Mouse (Mus musculus): Measurements from ENCODE around the gene Nes. TPM values are rescaled to one million over a fixed set of nuclear protein-coding genes. Genes with fewer than 3 reads are reported as not detected.

The Nes gene
- 14.8 and 16.1 TPM in 2 replicates for polyA plus RNA-seq (2015; fragmentation: Nextera tagmentation; extraction: Ambion mirVana)

DNA sequence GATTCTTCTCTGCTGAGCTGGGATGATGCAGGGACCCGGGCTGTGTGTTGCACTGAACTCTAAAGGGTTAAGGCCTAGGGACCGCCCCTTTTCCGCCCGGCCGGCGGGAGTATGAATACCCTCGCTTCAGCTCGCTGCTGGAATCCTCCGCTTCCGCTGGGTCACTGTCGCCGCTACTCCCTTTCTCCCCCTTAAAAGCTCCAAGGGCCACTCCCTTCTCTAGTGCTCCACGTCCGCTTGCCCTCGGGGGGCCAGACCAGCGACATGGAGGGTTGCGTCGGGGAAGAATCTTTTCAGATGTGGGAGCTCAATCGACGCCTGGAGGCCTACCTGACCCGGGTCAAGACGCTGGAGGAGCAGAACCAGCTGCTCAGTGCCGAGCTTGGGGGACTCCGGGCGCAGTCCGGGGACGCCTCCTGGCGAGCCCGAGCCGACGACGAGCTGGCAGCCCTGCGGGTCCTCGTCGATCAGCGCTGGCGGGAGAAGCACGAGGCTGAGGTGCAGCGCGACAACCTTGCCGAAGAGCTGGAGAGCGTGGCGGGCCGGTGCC is at the start of gene Nes:
TSS of gene Nes (plus strand) at position 140 of the 550 bp plus-strand sequence.
- peak within 1 kb of the TSS; percentile 60 for H3K4me3 ChIP-seq
- peaks cover 44% of the 10 kb centered on the region for H3K4me1 ChIP-seq (replicated peaks)
- H3K4me2 ChIP-seq: peak within 1 kb of the TSS; percentile 89
- ATAC-seq (replicated peaks; ENCODE audit: insufficient number of reproducible peaks, insufficient read depth, low FRiP score, low read depth): peak; percentile 60; the same call in 1 of the 2 replicates
- WGBS: under 1% methylated on average over 44 of the region's 44 CpGs
- no peaks in the 10 kb centered on the region for H3K36me3 ChIP-seq
- peak within 1 kb of the TSS; percentile 63 for H3K9ac ChIP-seq
- no peaks in the 10 kb centered on the region for H3K9me3 ChIP-seq (replicated peaks)
- peaks cover 18% of the 10 kb centered on the region for H3K27me3 ChIP-seq
- H3K27ac ChIP-seq: peak within 1 kb of the TSS; percentile 57

DNA sequence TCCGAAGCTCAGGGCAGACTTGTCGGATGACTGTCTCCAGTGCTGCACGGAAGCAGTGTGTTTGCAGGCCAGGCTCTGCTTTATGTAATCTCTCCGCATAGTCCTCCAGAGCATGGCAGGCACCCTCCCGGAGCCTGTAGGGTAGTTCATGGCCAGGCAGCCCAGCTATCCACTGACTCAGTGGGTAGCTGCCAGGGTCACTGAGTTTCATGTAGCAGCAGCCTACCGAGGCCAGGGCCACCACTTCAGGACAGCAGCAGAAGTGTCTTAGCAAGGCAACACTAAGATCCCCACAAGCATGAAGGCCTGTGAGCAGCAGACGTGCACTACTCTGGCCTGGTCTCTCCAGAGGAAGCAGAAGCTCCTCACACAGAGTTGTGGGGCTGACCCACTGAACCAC is 45.9 kb upstream of the Nes start:
- no peak overlapping the region for H3K27ac ChIP-seq
- 83% methylated on average over 7 of the region's 7 CpGs for WGBS
- no peak overlapping the region for H3K4me3 ChIP-seq
- no peak overlapping the region for H3K4me2 ChIP-seq
- H3K27me3 ChIP-seq: no peaks in the 10 kb centered on the region
- H3K9ac ChIP-seq: no peak overlapping the region
- H3K4me1 ChIP-seq (replicated peaks): peaks cover 11% of the 10 kb centered on the region
- no peak for ATAC-seq (replicated peaks; ENCODE audit: insufficient number of reproducible peaks, insufficient read depth, low FRiP score, low read depth)
- H3K36me3 ChIP-seq: peaks cover 58% of the 10 kb centered on the region
- no peaks in the 10 kb centered on the region for H3K9me3 ChIP-seq (replicated peaks)

DNA sequence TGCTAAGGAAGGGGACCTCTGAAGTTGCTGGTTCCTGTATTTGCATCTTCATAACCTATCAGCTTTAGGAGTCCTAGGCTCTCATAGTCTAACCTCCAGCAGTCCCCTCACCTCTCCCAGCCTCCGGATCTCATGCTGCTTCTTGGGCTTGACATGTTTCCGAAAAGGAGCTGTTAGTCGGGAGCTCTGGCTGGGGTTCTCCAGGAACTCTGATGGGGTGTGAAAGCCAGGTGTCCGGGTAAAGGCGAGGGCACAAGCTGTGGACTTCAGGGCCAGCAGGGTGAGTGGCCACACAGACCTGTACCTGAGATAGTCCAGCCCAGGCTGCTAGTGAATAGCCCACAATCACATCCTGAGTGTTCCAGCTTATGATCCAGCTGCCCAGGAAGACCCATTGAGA is 43.4 kb upstream of the Nes start:
- H3K4me1 ChIP-seq (replicated peaks): peaks cover 25% of the 10 kb centered on the region
- ATAC-seq (replicated peaks; ENCODE audit: insufficient number of reproducible peaks, insufficient read depth, low FRiP score, low read depth): no peak
- H3K36me3 ChIP-seq: peaks cover 64% of the 10 kb centered on the region
- H3K4me3 ChIP-seq: no peak overlapping the region
- no peak overlapping the region for H3K9ac ChIP-seq
- no peak overlapping the region for H3K4me2 ChIP-seq
- H3K27me3 ChIP-seq: no peaks in the 10 kb centered on the region
- no peaks in the 10 kb centered on the region for H3K9me3 ChIP-seq (replicated peaks)
- WGBS: 90% methylated on average over 5 of the region's 5 CpGs
- no peak overlapping the region for H3K27ac ChIP-seq

- Histone ChIP-seq H3K27me3 (no peaks in the 10 kb centered on the region), H3K9me3 (replicated peaks) (no peaks in the 10 kb centered on the region), H3K4me3 (peak overlapping the region; percentile 99), H3K4me1 (replicated peaks) (peaks cover 28% of the 10 kb centered on the region), H3K36me3 (peaks cover 54% of the 10 kb centered on the region), H3K4me2 (peak overlapping the region; percentile 79), H3K9ac (peak overlapping the region; percentile 99), H3K27ac (peak overlapping the region; percentile 91)
- peak; percentile 30; the same call in 1 of the 2 replicates for ATAC-seq (replicated peaks; ENCODE audit: insufficient number of reproducible peaks, insufficient read depth, low FRiP score, low read depth)
- WGBS: 5% methylated on average over 26 of the region's 26 CpGs
Observed at GRCm38 (mm10) chr3:87929341-87930077, 41.4 kb upstream of the Nes start.

DNA sequence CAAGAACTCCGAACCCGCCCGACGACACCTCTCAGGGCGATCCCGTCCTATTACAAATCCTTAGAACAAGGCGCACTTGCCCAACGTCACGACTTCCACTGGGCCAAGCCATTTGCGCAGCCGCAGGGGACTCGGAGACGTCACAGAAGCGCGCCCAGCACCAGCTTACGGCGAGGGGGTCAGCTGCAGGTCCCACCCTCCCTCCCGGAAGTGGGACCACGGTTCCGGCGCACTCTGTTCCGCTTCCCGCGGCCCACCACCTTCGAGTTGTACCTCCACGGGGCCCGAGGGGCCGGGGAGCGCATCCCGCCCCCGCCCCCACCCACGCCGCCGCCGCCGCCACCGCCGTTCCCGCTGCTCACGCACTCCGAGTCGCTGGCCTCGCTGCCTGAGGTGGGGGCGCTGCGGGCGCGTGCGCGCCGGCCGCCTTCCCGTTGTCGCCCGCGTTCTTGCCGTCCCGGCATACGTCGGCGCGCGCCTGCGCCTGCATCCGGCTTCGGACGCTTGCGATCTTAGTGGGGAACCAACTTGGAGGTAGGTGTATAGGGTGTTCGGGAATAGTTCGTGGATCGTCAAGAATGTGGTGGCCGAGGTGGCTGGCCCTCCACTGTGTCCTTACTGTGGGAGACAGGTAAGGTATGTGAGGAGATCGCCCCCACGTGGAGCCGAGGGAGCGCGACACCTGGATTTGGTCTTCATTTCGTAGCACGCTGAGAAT is 40.6 kb upstream of the Nes start, which contains the start of the genes Isg20l2 and Rrnad1:
TSS of gene Isg20l2 (plus strand) at position 237 of the 718 bp plus-strand sequence.
TSS of gene Rrnad1 (minus strand) at position 640 of the 718 bp plus-strand sequence.
- Histone ChIP-seq H3K27ac (peak within 1 kb of the TSS; percentile 91), H3K4me3 (peak within 1 kb of the TSS; percentile 99), H3K4me1 (replicated peaks) (peaks cover 28% of the 10 kb centered on the region), H3K9ac (peak within 1 kb of the TSS; percentile 99), H3K9me3 (replicated peaks) (no peaks in the 10 kb centered on the region), H3K36me3 (peaks cover 53% of the 10 kb centered on the region), H3K27me3 (no peaks in the 10 kb centered on the region), H3K4me2 (peak within 1 kb of the TSS; percentile 80)
- under 1% methylated on average over 73 of the region's 78 CpGs for WGBS
- ATAC-seq (replicated peaks; ENCODE audit: insufficient number of reproducible peaks, insufficient read depth, low FRiP score, low read depth): peak; percentile 97

DNA sequence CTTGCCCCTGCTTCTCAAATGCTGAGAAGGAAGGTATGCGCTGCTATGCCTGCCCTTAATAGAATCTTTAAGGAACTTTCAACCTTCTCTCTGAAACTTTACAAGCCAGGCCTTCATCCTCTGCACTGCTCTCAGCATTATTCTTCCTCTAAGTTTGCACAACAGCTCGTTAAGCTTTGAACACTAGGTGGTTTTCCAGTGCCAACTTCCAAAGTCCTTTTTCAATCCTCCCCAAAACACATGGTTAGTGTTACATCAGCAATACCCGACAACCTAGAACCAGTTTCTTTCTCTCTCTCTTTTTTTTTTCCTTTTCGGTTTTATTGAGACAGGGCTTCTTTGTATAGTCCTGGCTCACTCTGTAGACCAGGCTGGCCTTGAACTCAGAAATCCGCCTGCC is 36.9 kb upstream of the Nes start:
- H3K27ac ChIP-seq: no peak overlapping the region
- H3K4me1 ChIP-seq (replicated peaks): peaks cover 28% of the 10 kb centered on the region
- no peak for ATAC-seq (replicated peaks; ENCODE audit: insufficient number of reproducible peaks, insufficient read depth, low FRiP score, low read depth)
- no peaks in the 10 kb centered on the region for H3K9me3 ChIP-seq (replicated peaks)
- no peak overlapping the region for H3K4me3 ChIP-seq
- no peaks in the 10 kb centered on the region for H3K27me3 ChIP-seq
- H3K36me3 ChIP-seq: peaks cover 54% of the 10 kb centered on the region
- no peak overlapping the region for H3K4me2 ChIP-seq
- 83% methylated on average over 5 of the region's 5 CpGs for whole genome bisulfite sequencing
- H3K9ac ChIP-seq: no peak overlapping the region

DNA sequence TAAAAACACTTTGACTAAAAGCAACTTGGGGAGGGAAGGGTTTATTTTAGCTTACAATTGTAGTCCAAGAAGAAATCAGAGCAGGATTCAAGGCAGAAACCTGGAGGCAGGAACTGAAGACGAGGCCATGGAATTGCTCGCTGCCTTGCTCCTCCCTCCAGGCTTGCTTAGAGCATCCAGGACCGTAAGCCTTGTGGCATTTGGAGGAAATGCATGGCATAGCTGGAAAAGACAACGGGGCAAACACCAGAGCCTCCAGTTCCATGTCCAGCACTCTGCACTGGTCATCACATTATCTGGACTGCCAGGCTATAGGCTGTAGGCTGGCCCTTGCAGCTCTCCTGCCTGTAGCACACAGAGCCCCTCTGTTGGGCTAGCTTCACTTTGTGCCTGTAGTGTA is 36.4 kb upstream of the Nes start:
- no peak overlapping the region for H3K9ac ChIP-seq
- H3K27me3 ChIP-seq: no peaks in the 10 kb centered on the region

DNA sequence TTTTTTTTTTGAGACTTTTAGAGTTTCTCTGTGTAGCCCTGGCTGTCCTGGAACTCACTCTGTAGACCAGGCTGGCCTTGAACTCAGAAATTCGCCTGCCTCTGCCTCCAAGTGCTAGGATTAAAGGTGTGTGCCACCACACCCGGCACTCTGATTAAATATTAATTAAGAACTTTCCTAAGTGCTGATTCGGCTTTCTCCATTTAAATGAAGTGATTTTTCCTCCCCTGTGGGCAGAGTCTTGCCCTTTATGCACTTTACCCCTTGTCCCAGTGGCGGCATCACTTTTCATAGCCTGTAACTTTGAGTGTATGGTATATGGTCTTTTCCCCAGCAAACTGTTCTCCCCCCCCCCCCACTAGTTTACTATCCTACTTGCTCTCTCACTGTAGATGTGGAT is 35.7 kb upstream of the Nes start:
- Histone ChIP-seq H3K27ac (no peak overlapping the region), H3K27me3 (no peaks in the 10 kb centered on the region), H3K36me3 (peaks cover 66% of the 10 kb centered on the region), H3K4me2 (no peak overlapping the region), H3K4me3 (no peak overlapping the region), H3K9ac (no peak overlapping the region), H3K4me1 (replicated peaks) (peaks cover 23% of the 10 kb centered on the region), H3K9me3 (replicated peaks) (no peaks in the 10 kb centered on the region)
- no peak for ATAC-seq (replicated peaks; ENCODE audit: insufficient number of reproducible peaks, insufficient read depth, low FRiP score, low read depth)
- WGBS: 80% methylated on average over 4 of the region's 4 CpGs

More for the DNA sequence above, 36.4 kb upstream of the Nes start:
- ATAC-seq (replicated peaks; ENCODE audit: insufficient number of reproducible peaks, insufficient read depth, low FRiP score, low read depth): no peak
- Histone ChIP-seq H3K4me3 (no peak overlapping the region), H3K4me2 (no peak overlapping the region), H3K27ac (no peak overlapping the region), H3K4me1 (replicated peaks) (peaks cover 23% of the 10 kb centered on the region), H3K36me3 (peaks cover 59% of the 10 kb centered on the region), H3K9me3 (replicated peaks) (no peaks in the 10 kb centered on the region)
- WGBS: 64% methylated on average over 4 of the region's 4 CpGs

- Histone ChIP-seq H3K4me3 (no peak overlapping the region), H3K9me3 (replicated peaks) (no peaks in the 10 kb centered on the region), H3K36me3 (peaks cover 70% of the 10 kb centered on the region), H3K4me1 (replicated peaks) (peaks cover 21% of the 10 kb centered on the region), H3K27ac (no peak overlapping the region), H3K4me2 (no peak overlapping the region), H3K9ac (no peak overlapping the region), H3K27me3 (no peaks in the 10 kb centered on the region)
- WGBS: 96% methylated on average over 2 of the region's 2 CpGs
- ATAC-seq (replicated peaks; ENCODE audit: insufficient number of reproducible peaks, insufficient read depth, low FRiP score, low read depth): no peak; the same call in 1 of the 2 replicates
Observed at GRCm38 (mm10) chr3:87935776-87936175, 35.1 kb upstream of the Nes start.

DNA sequence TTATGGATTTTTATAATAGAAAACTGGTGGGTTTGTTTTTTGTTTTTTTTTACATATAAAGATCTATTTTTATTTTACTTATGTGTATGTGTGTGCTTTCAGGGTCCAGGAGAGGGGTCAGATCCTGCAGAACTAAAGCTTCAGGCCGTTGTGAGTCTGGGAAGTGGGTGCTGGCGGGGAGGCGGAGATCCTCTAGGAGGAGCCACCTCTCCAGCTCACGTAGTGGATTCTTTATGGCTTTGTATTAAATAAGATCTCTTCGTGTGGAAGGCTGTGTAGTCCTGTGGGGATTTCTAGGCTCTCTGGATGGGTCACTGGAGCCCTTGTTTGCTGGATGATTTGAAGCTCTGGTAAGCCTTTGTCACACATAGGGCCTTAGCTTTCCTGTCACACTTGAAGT is 30.3 kb upstream of the Nes start:
- no peak overlapping the region for H3K4me3 ChIP-seq
- no peak overlapping the region for H3K27ac ChIP-seq
- H3K9ac ChIP-seq: no peak overlapping the region
- H3K4me1 ChIP-seq (replicated peaks): peaks cover 9% of the 10 kb centered on the region; the same call in 1 of the 2 replicates
- no peak for ATAC-seq (replicated peaks; ENCODE audit: insufficient number of reproducible peaks, insufficient read depth, low FRiP score, low read depth)
- no peaks in the 10 kb centered on the region for H3K9me3 ChIP-seq (replicated peaks)
- peaks cover 5% of the 10 kb centered on the region; the same call in 1 of the 2 replicates for H3K27me3 ChIP-seq
- H3K36me3 ChIP-seq: peaks cover 57% of the 10 kb centered on the region
- H3K4me2 ChIP-seq: no peak overlapping the region
- WGBS: 68% methylated on average over 5 of the region's 5 CpGs

DNA sequence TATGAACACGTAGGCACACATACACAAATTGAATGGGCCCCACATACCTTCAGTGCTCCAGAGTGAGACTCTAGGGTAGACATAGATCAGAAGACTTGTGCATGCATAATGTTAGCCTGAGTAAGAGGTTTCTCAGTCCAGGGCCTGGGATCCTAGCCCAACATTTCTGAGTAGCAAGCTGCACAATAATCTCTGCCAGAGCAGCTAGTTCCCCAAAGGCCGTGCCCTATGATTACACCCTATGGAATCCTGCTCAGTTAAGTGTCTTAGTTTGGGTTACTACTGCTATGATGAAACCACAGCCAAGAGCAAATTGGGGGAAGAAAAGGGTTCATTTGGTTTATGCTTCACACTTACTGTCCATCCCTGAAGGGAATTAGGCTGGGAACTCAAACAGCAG is 28.4 kb upstream of the Nes start:
- H3K27me3 ChIP-seq: peaks cover 24% of the 10 kb centered on the region
- WGBS: 90% methylated on average over 2 of the region's 2 CpGs

More for the DNA sequence above, 28.4 kb upstream of the Nes start:
- H3K9me3 ChIP-seq (replicated peaks): no peaks in the 10 kb centered on the region
- H3K27ac ChIP-seq: no peak overlapping the region
- peaks cover 16% of the 10 kb centered on the region for H3K4me1 ChIP-seq (replicated peaks)
- no peak overlapping the region for H3K4me2 ChIP-seq
- no peak for ATAC-seq (replicated peaks; ENCODE audit: insufficient number of reproducible peaks, insufficient read depth, low FRiP score, low read depth)
- H3K4me3 ChIP-seq: no peak overlapping the region
- peaks cover 47% of the 10 kb centered on the region for H3K36me3 ChIP-seq
- H3K9ac ChIP-seq: no peak overlapping the region

Measured in heart, embryonic 15.5 days (tissue).